Mouse (Mus musculus): ENCODE results near the gene Dab1.

Gene Dab1

DNA sequence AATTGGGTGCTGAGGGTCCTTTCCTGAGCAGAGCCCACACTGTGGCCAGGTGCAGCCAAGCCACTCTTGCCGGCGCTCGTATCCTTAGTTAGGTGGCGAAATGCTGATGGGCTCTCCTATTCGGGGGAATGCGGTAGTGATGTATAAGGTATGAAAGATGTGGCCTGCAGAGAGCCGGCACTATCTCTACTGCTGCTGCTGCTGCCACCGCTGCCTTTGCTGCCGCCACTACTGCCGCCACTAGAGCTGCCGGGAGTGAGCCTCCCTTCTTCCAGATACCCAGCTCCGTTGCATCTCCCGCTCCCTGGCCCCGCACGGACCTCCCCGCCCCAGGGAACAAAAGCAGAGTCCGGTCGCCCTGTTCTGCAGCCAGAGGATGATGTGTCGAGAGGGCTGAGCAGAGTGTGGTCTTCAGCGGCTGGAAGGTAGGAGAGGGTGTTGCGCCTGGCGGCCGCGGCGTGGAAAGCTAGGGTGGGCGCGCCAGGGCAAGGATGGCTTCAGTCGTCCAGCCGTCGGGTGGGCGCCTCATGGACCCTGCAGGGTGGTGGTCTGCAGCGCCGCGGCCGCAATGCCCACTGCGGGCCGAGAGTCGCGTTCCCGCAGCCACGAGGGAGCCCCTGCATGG, at the start of gene Dab1:
Gene Dab1 (plus strand): TSS at position 39 of the 625 bp plus-strand sequence.
- DNase-seq (ENCODE audit: low read depth, low spot score): peak; percentile 27

GRCm38 (mm10) chr4:103571721-103572352, 47.3 kb upstream of the Dab1 start:
- DNase-seq (ENCODE audit: low read depth, low spot score): peak; percentile 31

DNA sequence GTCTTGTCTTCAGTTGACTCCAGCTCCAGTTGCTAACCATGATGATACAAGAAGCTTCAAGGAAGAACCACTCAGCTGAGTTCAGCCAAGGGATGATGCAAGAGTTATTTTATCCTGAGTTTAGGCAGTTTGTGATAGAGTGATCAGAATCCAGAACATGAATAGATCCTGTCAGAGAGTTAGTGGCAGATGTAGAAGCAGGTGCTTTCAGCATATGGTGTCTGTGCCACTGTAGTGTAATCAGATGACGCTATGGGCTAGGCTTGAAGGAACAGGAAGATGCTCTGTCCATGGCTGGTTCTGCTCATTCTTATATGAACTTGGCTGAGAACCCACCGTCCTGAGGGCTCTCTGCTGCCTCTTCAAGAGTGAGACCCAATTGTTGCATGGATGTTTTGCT, 43.6 kb upstream of the Dab1 start:
- DNase-seq (ENCODE audit: low read depth, low spot score): no peak

GRCm38 (mm10) chr4:103576305-103576704, 42.9 kb upstream of the Dab1 start:
- no peak for DNase-seq (ENCODE audit: low read depth, low spot score)

DNA sequence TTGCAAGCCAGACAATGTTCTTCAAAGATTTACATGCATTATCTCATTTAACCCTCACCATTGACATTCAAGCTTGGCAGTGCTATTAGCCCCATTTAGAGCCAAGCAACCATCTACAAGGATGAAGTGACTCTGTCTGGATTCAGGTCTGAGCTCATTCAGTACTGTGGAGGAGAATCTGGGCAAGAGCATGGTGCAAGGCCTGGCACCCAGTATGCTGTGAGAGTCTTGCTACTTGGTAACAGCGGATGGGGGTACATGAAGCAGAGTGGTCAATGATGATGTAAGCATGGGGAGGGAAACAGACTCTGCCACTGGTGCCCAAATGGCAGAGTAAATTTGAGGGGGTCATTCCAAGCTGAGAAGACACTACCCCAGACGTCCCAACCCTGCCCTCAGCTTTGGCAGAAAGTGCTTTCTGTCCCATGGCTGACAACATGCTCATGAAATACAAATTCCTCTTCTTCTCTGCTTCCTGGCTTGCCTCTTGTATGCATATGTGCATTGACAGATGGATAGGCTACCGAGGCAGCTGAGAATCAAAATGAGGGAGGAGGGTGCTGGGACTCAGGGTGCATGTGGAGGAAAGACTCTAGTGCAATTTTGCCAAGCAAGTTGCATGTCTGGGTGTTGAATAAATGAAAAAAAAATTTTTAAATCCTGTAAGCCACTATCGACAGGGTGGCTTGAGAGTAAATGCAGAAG, 41.9 kb upstream of the Dab1 start:
- no peak for DNase-seq (ENCODE audit: low read depth, low spot score)

DNA sequence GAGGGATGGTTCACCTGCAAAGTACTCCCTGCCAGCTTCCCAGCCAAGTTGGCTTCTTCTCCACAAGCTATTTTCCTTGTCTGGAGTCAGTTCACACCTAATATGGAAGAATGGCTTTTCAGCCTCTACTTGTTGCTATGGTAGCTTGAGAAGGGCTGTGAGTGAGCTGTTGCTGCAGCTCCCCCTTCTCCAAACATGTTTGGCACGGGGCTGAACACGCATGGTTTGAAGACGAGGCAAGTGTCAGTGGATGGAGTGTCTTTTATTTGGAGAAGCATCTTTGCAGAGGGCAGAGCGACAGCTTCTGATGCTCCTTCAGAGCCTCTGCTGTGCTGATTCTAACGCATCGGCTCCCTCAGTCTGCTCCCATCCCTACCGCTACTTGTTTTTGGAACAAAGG, 41.3 kb upstream of the Dab1 start:
- no peak for DNase-seq (ENCODE audit: low read depth, low spot score)

- no peak for DNase-seq (ENCODE audit: low read depth, low spot score)
These were observed 39.1 kb upstream of the Dab1 start for GRCm38 (mm10) chr4:103580021-103580420.

- DNase-seq (ENCODE audit: low read depth, low spot score): no peak
These were observed 4.1 kb upstream of the Dab1 start for GRCm38 (mm10) chr4:103615011-103615410.

DNA sequence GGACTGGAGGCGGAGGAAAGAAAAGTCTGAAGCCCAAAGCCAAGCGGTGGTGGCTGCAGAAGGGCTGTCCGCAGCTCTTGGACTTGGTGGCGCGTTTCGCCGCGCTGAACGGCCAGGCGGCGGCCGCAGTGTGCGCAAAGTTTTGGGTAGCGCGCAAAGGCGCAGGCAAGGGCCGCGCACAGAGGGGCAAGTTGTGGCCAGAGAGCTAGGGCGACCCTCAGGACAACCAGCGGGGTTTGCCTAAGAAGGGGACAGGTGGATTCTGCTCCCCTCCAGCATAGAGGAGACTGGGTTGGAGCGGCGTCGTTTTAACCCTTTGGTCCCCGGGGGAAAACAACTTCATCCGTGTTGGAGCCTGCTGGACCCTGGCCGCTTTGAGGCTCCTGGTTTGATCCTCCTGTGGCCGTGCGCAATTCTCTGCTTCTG, 800 bp downstream of the Dab1 start:
- peak; percentile 8 for DNase-seq (ENCODE audit: low read depth, low spot score)

DNA sequence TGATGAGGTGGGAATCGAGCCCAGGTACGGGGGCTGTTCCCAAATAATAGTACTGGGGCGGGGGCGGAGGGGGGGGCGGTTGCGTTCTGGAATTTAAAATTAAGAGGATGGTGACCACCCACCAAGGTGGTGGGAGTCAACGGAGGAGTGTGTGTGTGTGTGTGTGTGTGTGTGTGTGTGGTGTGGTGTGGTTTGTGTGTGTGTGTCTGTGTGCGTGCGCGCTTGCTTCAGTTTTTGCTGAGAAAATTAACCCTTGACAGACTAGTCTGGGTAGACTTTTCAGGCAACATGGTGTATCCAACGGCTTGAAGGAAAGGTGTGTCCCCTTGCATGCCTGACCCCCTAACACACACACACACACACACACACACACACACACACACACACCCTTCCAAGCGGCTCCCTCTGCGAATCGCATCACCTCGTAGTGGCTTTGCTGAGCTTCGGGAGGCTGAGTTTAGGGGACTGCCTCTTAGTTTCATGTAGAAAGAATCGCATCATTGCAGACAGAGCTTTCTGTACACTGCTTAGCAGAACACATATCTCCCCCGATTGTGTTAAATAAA, 1.5 kb downstream of the Dab1 start:
- no peak for DNase-seq (ENCODE audit: low read depth, low spot score)

- no peak for DNase-seq (ENCODE audit: low read depth, low spot score)
These were observed 2.4 kb downstream of the Dab1 start for GRCm38 (mm10) chr4:103621586-103621985.

DNA sequence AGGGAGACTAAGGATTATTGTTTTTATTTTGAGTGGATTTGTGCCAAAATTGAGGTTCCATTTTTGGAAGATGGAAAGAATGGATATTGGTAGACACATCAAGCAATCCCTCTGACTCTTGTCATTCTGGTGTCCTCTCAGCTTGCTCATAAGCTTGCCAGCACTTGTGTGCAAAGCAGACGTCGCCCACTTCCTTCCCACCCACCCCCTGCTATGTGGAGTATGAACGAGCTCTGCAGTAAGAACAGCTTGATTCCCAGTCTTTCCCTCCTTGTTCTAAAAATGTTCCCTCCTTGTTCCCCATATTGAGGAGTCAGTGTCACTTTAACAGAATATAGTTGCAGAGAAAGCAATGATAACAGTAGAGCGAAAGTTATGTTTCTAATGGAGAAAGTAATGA, 11.0 kb downstream of the Dab1 start:
- DNase-seq (ENCODE audit: low read depth, low spot score): no peak

- DNase-seq (ENCODE audit: low read depth, low spot score): no peak
These were observed 17.1 kb downstream of the Dab1 start for GRCm38 (mm10) chr4:103636168-103636776.

- DNase-seq (ENCODE audit: low read depth, low spot score): no peak
These were observed 29.2 kb downstream of the Dab1 start for GRCm38 (mm10) chr4:103648209-103648896.

GRCm38 (mm10) chr4:103655740-103656139, 36.6 kb downstream of the Dab1 start:
- no peak for DNase-seq (ENCODE audit: low read depth, low spot score)

GRCm38 (mm10) chr4:103661386-103661785, 42.2 kb downstream of the Dab1 start:
- DNase-seq (ENCODE audit: low read depth, low spot score): no peak

GRCm38 (mm10) chr4:103667438-103667837, 48.3 kb downstream of the Dab1 start:
- no peak for DNase-seq (ENCODE audit: low read depth, low spot score)

DNA sequence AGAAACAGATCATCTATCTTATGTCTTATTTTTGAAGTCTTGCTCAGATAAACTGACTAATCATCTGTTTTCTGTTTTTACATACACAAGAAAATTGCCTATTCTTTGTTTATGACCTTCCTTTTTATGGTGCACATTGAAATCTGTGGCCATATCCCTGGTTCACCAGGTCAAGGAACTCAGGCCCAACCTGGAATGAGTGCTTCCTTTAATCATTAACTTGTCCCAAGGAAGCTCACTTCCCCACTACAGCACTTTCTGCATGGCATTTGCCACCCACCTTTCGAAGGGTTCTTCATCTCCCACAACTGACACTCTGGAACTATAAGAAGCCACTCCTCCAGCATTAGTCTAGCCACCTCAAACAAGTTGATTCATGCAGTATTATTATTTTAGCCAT, 58.0 kb downstream of the Dab1 start:
- DNase-seq (ENCODE audit: low read depth, low spot score): no peak

- no peak for DNase-seq (ENCODE audit: low read depth, low spot score)
These were observed 59.3 kb downstream of the Dab1 start for GRCm38 (mm10) chr4:103678501-103678900.

- no peak for DNase-seq (ENCODE audit: low read depth, low spot score)
These were observed 66.0 kb downstream of the Dab1 start for GRCm38 (mm10) chr4:103685136-103685535.

- no peak for DNase-seq (ENCODE audit: low read depth, low spot score)
These were observed 72.6 kb downstream of the Dab1 start for GRCm38 (mm10) chr4:103691717-103692116.

GRCm38 (mm10) chr4:103699755-103700154, 80.6 kb downstream of the Dab1 start:
- DNase-seq (ENCODE audit: low read depth, low spot score): no peak
